Mouse (Mus musculus) forebrain, embryonic 14.5 days (tissue): ENCODE measurements around the gene Anks6. TPM values are rescaled to one million over a fixed set of nuclear protein-coding genes. Genes with fewer than 3 reads are reported as not detected.

Experiments
- ATAC-seq: fragments of 200-750 bp; cut with Nextera tagmentation; 2 replicates; pipeline ENCODE4 v1.8.0; 2017; ENCODE audit warnings: mild to moderate bottlenecking, moderate library complexity
- DNase-seq: peaks from one replicate; pipeline ENCODE4 v3.0.0-alpha.2; 2015; ENCODE audit warnings: low spot score
- H3K27ac ChIP-seq: fragments of 300-500 bp; sonication (generic); 2 replicates; pipeline ENCODE4 v1.5.1; 2014; ENCODE audit warnings: low read depth, mild to moderate bottlenecking, control low read depth, low read length, moderate library complexity
- H3K27me3 ChIP-seq: fragments of 300-500 bp; sonication (generic); replicated peaks from 2 replicates; pipeline ENCODE4 v1.6.1; 2014; ENCODE audit warnings: low read length, control low read depth, mixed read lengths; ENCODE audit not compliant: control insufficient read depth, insufficient read depth
- H3K36me3 ChIP-seq: fragments of 300-500 bp; sonication (generic); 2 replicates; pipeline ENCODE4 v1.6.1; 2014; ENCODE audit warnings: low read length, control low read depth; ENCODE audit not compliant: control insufficient read depth, insufficient read depth
- H3K4me1 ChIP-seq: fragments of 300-500 bp; sonication (generic); 2 replicates; pipeline ENCODE4 v1.6.1; 2014; ENCODE audit warnings: antibody characterized with exemption, low read length, control low read depth; ENCODE audit not compliant: control insufficient read depth, insufficient read depth
- H3K4me2 ChIP-seq: fragments of 300-500 bp; sonication (generic); 2 replicates; pipeline ENCODE4 v1.6.1; 2014; ENCODE audit warnings: mild to moderate bottlenecking, control low read depth, low read length
- H3K4me3 ChIP-seq: fragments of 300-500 bp; sonication (generic); 2 replicates; pipeline ENCODE4 v1.5.1; 2014; ENCODE audit warnings: low read depth, low read length, control low read depth
- H3K9ac ChIP-seq: fragments of 300-500 bp; sonication (generic); 2 replicates; pipeline ENCODE4 v1.6.1; 2014; ENCODE audit warnings: mild to moderate bottlenecking, low read length, control low read depth, moderate library complexity
- H3K9me3 ChIP-seq: fragments of 300-500 bp; sonication (generic); replicated peaks from 2 replicates; pipeline ENCODE4 v1.6.1; 2016; ENCODE audit warnings: low read length, control low read depth, mixed read lengths; ENCODE audit not compliant: control insufficient read depth
- WGBS: fragments of 180-500 bp; shearing (Covaris S2); extraction: QIAGEN DNeasy Blood & Tissue Kit; methylation state at CpG from one replicate; pipeline ENCODE4 v1.1.7; 2014; 5-methylcytosine and 5-hydroxymethylcytosine counted together
- polyA plus RNA-seq: library from polyadenylated mRNA; unstranded; fragments of >200 nt; fragmentation: Nextera tagmentation; extraction: Ambion mirVana; gene quantifications from 2 replicates; pipeline ENCODE4 v1.2.1, GENCODE M21; 2014

Anks6 gene
- polyA plus RNA-seq, 1 experiment from 2014 or later = 2.2 TPM

GRCm38 (mm10) chr4:47035536-47035935 lies 21.7 kb downstream of the Anks6 start:
- Histone ChIP-seq H3K9me3 (no peaks in the 10 kb centered on the region), H3K4me1 (no peaks in the 10 kb centered on the region), H3K27ac (no peak overlapping the region), H3K4me3 (no peak overlapping the region), H3K4me2 (no peak overlapping the region), H3K9ac (no peak overlapping the region), H3K27me3 (no peaks in the 10 kb centered on the region), H3K36me3 (peaks cover 20% of the 10 kb centered on the region)
- 71% methylated on average over 14 of the region's 14 CpGs for WGBS
- ATAC-seq (no peak), DNase-seq (no peak)

GRCm38 (mm10) chr4:47032171-47032570 lies 25.1 kb downstream of the Anks6 start:
- Histone ChIP-seq H3K9me3 (no peaks in the 10 kb centered on the region), H3K27me3 (no peaks in the 10 kb centered on the region), H3K4me3 (no peak overlapping the region), H3K27ac (no peak overlapping the region), H3K4me2 (no peak overlapping the region), H3K9ac (no peak overlapping the region), H3K36me3 (0 out of 2 replicates have a peak, but pooled peaks cover 4% of the 10 kb centered on the region), H3K4me1 (no peaks in the 10 kb centered on the region)
- DNase-seq (no peak), ATAC-seq (no peak)
- 82% methylated on average over 8 of the region's 8 CpGs for WGBS

- Histone ChIP-seq H3K9ac (no peak overlapping the region), H3K27me3 (no peaks in the 10 kb centered on the region), H3K4me1 (no peaks in the 10 kb centered on the region), H3K27ac (no peak overlapping the region), H3K4me3 (no peak overlapping the region), H3K4me2 (no peak overlapping the region), H3K9me3 (no peaks in the 10 kb centered on the region), H3K36me3 (peaks cover 8% of the 10 kb centered on the region; the same call in 1 of the 2 replicates)
- WGBS = 84% methylated on average over 5 of the region's 5 CpGs
- ATAC-seq (no peak), DNase-seq (no peak)
Measured at GRCm38 (mm10) chr4:47028791-47029190, 28.4 kb downstream of the Anks6 start.

GRCm38 (mm10) chr4:47023949-47024348 lies 33.3 kb downstream of the Anks6 start:
- DNase-seq = no peak
- WGBS = 77% methylated on average over 6 of the region's 6 CpGs
- no peak overlapping the region for H3K4me3 ChIP-seq

GRCm38 (mm10) chr4:47022804-47023603 lies 34.2 kb downstream of the Anks6 start:
- Histone ChIP-seq H3K4me1 (no peaks in the 10 kb centered on the region), H3K36me3 (peaks cover 13% of the 10 kb centered on the region; the same call in 1 of the 2 replicates), H3K27me3 (no peaks in the 10 kb centered on the region), H3K4me3 (no peak overlapping the region), H3K4me2 (no peak overlapping the region), H3K9me3 (no peaks in the 10 kb centered on the region), H3K27ac (no peak overlapping the region), H3K9ac (no peak overlapping the region)
- ATAC-seq (no peak), DNase-seq (no peak)
- 84% methylated on average over 10 of the region's 10 CpGs for WGBS

More at GRCm38 (mm10) chr4:47023949-47024348, 33.3 kb downstream of the Anks6 start:
- no peak overlapping the region for H3K9ac ChIP-seq
- ATAC-seq = no peak
- no peaks in the 10 kb centered on the region for H3K27me3 ChIP-seq
- H3K9me3 ChIP-seq = no peaks in the 10 kb centered on the region
- H3K36me3 ChIP-seq = peaks cover 13% of the 10 kb centered on the region; the same call in 1 of the 2 replicates
- H3K4me2 ChIP-seq = no peak overlapping the region
- H3K4me1 ChIP-seq = no peaks in the 10 kb centered on the region
- H3K27ac ChIP-seq = no peak overlapping the region

- DNase-seq = peak; percentile 49
- no peaks in the 10 kb centered on the region for H3K9me3 ChIP-seq
- 11% methylated on average over 5 of the region's 5 CpGs for WGBS
- no peaks in the 10 kb centered on the region for H3K4me1 ChIP-seq
- H3K27me3 ChIP-seq = no peaks in the 10 kb centered on the region
- H3K9ac ChIP-seq = no peak overlapping the region
- no peak overlapping the region for H3K4me3 ChIP-seq
- H3K4me2 ChIP-seq = no peak overlapping the region
- peaks cover 13% of the 10 kb centered on the region; the same call in 1 of the 2 replicates for H3K36me3 ChIP-seq
- ATAC-seq = peak; percentile 34; the same call in 1 of the 2 replicates
- H3K27ac ChIP-seq = no peak overlapping the region
Measured at GRCm38 (mm10) chr4:47020563-47020962, 36.7 kb downstream of the Anks6 start.

- Histone ChIP-seq H3K4me2 (no peak overlapping the region), H3K9ac (no peak overlapping the region), H3K9me3 (no peaks in the 10 kb centered on the region), H3K4me3 (no peak overlapping the region), H3K4me1 (peaks cover 4% of the 10 kb centered on the region; the same call in 1 of the 2 replicates), H3K36me3 (no peaks in the 10 kb centered on the region), H3K27me3 (no peaks in the 10 kb centered on the region), H3K27ac (no peak overlapping the region)
- ATAC-seq = no peak
- WGBS = 74% methylated on average over 3 of the region's 3 CpGs
- no peak for DNase-seq
Measured at GRCm38 (mm10) chr4:47015156-47015555, 42.1 kb downstream of the Anks6 start.

- Histone ChIP-seq H3K36me3 (no peaks in the 10 kb centered on the region), H3K9me3 (no peaks in the 10 kb centered on the region), H3K4me3 (no peak overlapping the region), H3K27ac (no peak overlapping the region), H3K4me1 (peaks cover 4% of the 10 kb centered on the region; the same call in 1 of the 2 replicates), H3K4me2 (no peak overlapping the region), H3K9ac (no peak overlapping the region), H3K27me3 (no peaks in the 10 kb centered on the region)
- DNase-seq (peak; percentile 35), ATAC-seq (no peak)
- 55% methylated on average over 10 of the region's 10 CpGs for WGBS
Measured at GRCm38 (mm10) chr4:47012476-47012875, 44.8 kb downstream of the Anks6 start.
